Mouse (Mus musculus) heart, postnatal 0 days (tissue): Measurements from ENCODE around the gene Hoxa1.

Experiments
- CTCF ChIP-seq: IDR thresholded peaks from 2 replicates; pipeline ENCODE4 v1.5.1; 2016; ENCODE audit warnings: antibody characterized with exemption, control low read depth, low read depth
- EP300 ChIP-seq: IDR thresholded peaks from 2 replicates; pipeline ENCODE4 v1.6.1; 2016; ENCODE audit warnings: antibody characterized with exemption, low read depth

- TF ChIP-seq CTCF (no peak), EP300 (no peak)
Observed at GRCm38 (mm10) chr6:52138576-52138975, 19.5 kb downstream of the Hoxa1 start.
